Mouse (Mus musculus) forebrain, embryonic 13.5 days (tissue): ENCODE data around the gene Usp30. TPM values are rescaled to one million over a fixed set of nuclear protein-coding genes. Genes with fewer than 3 reads are reported as not detected.

Experiments used
- ATAC-seq: fragments of 200-750 bp; cut with Nextera tagmentation; 2 replicates; pipeline ENCODE4 v1.8.0; 2017
- H3K27ac ChIP-seq: fragments of 300-500 bp; sonication (generic); 2 replicates; pipeline ENCODE4 v1.5.1; 2015; ENCODE audit warnings: inconsistent platforms, mild to moderate bottlenecking, moderate library complexity
- H3K27me3 ChIP-seq: fragments of 300-500 bp; sonication (generic); 2 replicates; pipeline ENCODE4 v1.6.1; 2015; ENCODE audit warnings: mild to moderate bottlenecking, inconsistent platforms
- H3K36me3 ChIP-seq: fragments of 300-500 bp; sonication (generic); 2 replicates; pipeline ENCODE4 v1.6.1; 2015; ENCODE audit warnings: mild to moderate bottlenecking, inconsistent platforms; ENCODE audit not compliant: poor library complexity, severe bottlenecking
- H3K4me1 ChIP-seq: fragments of 300-500 bp; sonication (generic); 2 replicates; pipeline ENCODE4 v1.6.1; 2015; ENCODE audit warnings: inconsistent platforms
- H3K4me2 ChIP-seq: fragments of 300-500 bp; sonication (generic); 2 replicates; pipeline ENCODE4 v1.6.1; 2015; ENCODE audit warnings: inconsistent platforms, mild to moderate bottlenecking, moderate library complexity
- H3K4me3 ChIP-seq: fragments of 300-500 bp; sonication (generic); 2 replicates; pipeline ENCODE4 v1.5.1; 2015; ENCODE audit warnings: mild to moderate bottlenecking, inconsistent platforms
- H3K9ac ChIP-seq: fragments of 300-500 bp; sonication (generic); 2 replicates; pipeline ENCODE4 v1.6.1; 2015; ENCODE audit warnings: mild to moderate bottlenecking, inconsistent platforms
- H3K9me3 ChIP-seq: fragments of 300-500 bp; sonication (generic); replicated peaks from 2 replicates; pipeline ENCODE4 v1.6.1; 2016; ENCODE audit warnings: inconsistent platforms
- WGBS: fragments of 180-500 bp; shearing (Covaris S2); methylation state at CpG from one replicate; pipeline ENCODE4 v1.1.7; 2015; 5-methylcytosine and 5-hydroxymethylcytosine counted together
- polyA plus RNA-seq: library from polyadenylated mRNA; unstranded; fragments of >200 nt; fragmentation: Nextera tagmentation; extraction: Ambion mirVana; gene quantifications from 2 replicates; pipeline ENCODE4 v1.2.1, GENCODE M21; 2015

Gene Usp30
- polyA plus RNA-seq, 1 experiment from 2014 or later, result 16.2 TPM

GRCm38 (mm10) chr5:114173877-114174581 is 108.8 kb downstream of the Usp30 start:
- Histone ChIP-seq H3K9me3 (no peaks in the 10 kb centered on the region), H3K36me3 (no peaks in the 10 kb centered on the region), H3K4me3 (no peak overlapping the region), H3K4me1 (peaks cover 14% of the 10 kb centered on the region), H3K27me3 (peaks cover 22% of the 10 kb centered on the region; the same call in 1 of the 2 replicates), H3K27ac (no peak overlapping the region), H3K4me2 (no peak overlapping the region), H3K9ac (no peak overlapping the region)
- 45% methylated on average over 14 of the region's 16 CpGs for WGBS
- ATAC-seq, result no peak

Other genes starting within 250 kb of the Usp30 start
- 0.40 and 0.62 TPM in 2 replicates for gene Selplg, start 232.8 kb upstream of the Usp30 start, polyA plus RNA-seq
- 235 and 246 TPM in 2 replicates for gene Coro1c, start 156.7 kb upstream of the Usp30 start, polyA plus RNA-seq
- 12.0 and 13.9 TPM in 2 replicates for gene Ssh1, start 71.6 kb upstream of the Usp30 start, polyA plus RNA-seq
- gene Dao, start 61.8 kb upstream of the Usp30 start, polyA plus RNA-seq, result not detected in 2 replicates
- 52.2 and 57.1 TPM in 2 replicates for gene Svop, start 26.1 kb downstream of the Usp30 start, polyA plus RNA-seq
- gene Alkbh2, start 62.8 kb downstream of the Usp30 start, polyA plus RNA-seq, result 6.7 and 9.0 TPM in 2 replicates
- gene Ung, start 64.9 kb downstream of the Usp30 start, polyA plus RNA-seq, result 45.3 and 46.6 TPM in 2 replicates
- 0.96 and 1.5 TPM in 2 replicates for gene Acacb, start 81.1 kb downstream of the Usp30 start, polyA plus RNA-seq
- gene Foxn4, start 208.3 kb downstream of the Usp30 start, polyA plus RNA-seq, result 0.12 and 0.31 TPM in 2 replicates
- 0.56 and 0.62 TPM in 2 replicates for gene Myo1h, start 223.7 kb downstream of the Usp30 start, polyA plus RNA-seq